Mouse (Mus musculus): ENCODE results near the gene Cep152.

Cep152 gene

DNA sequence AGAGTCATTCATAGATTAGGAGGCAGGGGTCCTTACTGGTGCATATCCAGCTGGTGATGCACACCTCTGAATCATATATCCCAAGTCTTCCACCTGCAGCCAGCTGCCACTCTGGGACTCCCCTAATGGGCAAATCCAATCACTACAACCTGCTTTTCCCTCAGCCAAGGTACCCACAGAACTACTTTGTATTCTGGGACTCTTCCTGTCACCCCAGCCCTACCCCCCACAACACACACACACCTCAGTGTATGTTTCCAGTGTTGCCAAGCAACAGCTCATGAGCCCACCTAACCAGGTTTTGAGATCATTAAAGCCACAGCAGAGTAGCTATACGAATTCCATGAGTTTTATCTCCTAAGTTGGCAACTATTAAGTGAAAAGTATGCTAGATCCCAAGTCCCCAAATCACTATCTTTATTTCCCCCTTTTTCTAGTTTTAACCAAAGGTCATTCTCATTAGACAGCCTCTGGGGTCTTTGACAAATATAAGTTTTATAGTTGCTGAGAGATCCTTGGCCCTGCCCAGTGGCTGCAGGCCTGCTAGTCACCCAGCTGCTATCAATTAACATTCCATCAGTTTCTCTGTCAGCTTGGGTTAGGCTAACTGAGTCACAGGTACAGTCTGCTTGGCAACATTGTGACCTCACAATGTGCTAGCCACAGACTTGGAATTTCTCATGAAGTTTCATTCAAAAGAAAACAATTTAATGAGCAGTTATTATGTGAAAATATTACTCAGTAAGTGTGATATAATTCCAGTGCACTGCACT, 75.9 kb downstream of the Cep152 start:
- no peak for DNase-seq

DNA sequence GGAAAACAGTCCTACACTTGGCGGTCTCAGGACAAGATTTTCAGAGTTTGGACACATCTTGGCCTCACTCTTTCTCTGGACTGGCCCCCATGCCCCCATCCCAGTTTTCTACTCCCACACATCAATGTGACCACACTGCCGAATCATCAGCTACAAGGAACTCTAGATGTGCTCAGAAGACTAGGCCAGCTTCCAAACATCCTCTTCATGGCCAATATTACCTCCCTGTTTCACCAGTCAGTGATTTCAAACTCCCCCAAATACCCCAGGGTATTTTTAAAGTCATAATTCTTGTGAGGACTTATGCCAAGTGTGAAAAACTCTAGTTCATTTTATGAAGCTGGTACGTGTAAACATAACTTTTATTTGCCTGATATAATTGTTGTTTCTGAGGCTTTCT, 79.9 kb downstream of the Cep152 start:
- no peak for DNase-seq

DNA sequence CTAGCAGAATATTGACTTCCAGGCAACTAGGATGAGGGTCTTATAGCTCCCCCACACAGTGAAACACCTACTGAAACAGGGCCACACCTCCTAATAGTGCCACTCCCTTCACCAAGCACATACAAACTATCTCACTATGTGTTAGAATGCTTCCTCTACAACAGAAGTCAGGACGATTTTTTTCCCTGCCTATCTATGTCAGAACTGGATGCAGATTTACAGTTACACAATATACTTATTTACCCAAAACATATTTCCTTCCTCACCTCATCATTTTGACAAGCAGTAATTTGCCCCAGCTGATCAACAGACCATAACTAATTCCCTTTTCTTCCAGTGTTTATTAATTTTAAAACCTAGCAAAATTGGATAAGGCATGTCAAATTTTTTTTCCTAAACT, 81.3 kb downstream of the Cep152 start:
- no peak for DNase-seq

DNA sequence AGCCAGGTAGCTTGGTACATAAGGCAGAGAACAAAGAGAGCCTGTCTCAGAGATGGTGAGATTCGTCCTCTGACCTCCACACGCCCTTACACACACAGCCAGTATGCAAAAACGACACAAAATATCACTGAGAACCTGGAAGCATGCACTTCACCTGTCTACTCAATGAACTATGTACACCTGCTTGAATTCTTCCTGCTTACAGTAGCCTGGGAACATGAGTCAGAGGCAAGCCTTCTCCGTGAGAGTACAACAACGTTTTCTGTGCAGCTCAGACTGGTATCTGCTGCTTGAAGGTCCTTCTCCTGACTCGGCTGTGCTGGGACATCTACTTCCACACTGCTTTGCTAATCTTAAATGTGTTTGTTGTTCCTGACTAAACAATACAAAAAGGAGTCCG, 83.5 kb downstream of the Cep152 start:
- DNase-seq = no peak

DNA sequence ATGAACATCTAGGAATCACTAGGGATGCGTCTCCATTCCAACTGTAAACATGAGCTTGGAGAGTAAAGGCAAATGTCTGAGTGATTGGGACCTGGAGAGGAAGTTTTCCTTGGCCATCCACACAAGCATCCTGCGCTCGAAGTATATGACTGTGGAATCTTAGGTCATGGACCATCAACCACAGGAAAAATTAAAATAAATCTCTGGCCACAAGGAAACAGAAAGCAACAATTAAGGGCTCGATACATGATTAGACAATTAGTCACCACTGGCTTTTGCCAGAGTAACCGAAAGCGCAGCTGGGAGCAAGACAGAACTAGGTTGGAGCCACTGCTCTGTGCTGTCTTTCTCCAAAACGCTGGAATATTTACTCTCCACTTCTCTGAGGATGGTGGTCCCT, 84.3 kb downstream of the Cep152 start:
- no peak for DNase-seq

DNA sequence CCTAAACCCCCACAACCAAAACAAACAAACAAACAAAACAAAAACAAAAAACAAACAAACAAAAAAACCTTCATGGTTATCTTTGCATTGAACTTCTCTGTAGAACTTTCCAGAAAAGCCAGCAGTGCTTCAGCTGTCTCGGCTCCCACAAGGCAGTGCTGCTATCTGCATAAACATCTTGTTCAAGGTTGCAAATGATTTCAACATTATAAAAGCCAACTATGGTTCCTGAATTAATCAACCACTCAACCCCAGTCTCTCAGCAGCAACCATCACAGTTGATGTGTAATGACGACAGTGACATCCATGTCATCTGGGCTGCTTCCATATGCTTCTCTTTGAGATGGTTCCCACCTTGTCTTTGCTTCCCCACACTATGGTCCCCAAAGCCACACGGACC, 85.3 kb downstream of the Cep152 start:
- no peak for DNase-seq

DNA sequence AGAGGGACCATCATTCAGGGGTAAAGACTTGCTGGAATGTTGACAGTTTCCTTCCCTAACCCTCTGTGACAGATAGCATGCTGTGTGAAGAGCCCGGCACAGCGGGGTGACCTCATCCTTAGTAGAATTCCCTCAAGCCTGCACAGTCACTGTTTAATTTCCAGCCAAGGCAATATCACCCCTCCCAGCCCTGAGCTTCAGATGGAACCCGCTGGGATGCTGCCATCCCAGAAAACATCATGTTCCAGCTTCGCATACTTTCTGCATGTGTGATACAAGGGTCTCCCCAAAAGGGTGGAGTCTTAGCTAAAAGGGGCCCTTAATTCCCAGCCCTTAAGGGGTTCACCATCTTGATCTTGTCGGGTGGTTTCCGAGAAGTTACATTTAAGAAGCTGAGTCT, 94.2 kb downstream of the Cep152 start:
- DNase-seq = peak; percentile 18 to 24

DNA sequence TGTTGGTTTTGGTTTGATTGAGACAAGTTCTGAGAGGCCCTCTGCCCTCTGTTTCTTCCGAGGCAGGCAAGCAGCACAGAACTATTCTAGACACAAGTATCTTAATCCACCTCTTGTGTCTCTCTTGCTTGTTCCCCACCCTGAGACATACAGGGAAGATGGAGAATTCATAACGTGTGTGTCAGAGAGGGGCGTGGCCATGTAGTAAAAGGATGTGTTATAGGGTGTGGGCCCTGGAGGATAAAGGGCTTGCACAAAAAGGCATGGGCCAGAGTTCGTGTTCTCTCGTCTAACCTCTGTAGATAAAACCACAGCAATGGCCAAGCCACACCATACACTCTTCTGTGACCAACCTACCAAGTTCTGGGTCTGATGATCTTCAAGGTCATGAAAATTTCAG, 98.3 kb downstream of the Cep152 start:
- DNase-seq = no peak

DNA sequence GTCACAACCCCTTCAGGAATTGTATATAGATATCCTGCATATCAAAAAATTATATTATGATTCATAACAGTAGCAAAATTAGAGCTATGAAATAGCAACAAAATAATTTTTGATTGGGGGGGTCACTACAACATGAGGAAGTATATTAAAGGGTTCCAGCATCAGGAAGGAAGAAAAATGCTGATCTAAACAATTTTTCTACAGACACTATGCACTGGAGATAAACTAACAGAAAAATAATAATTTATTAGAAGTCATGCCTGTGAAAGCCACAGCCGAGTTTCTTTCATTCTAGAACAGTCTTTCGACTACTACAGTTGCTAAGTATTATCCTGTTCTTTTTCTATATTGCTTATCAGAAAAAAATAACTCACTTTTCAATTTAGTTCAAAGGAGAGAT, 99.4 kb downstream of the Cep152 start:
- no peak for DNase-seq

DNA sequence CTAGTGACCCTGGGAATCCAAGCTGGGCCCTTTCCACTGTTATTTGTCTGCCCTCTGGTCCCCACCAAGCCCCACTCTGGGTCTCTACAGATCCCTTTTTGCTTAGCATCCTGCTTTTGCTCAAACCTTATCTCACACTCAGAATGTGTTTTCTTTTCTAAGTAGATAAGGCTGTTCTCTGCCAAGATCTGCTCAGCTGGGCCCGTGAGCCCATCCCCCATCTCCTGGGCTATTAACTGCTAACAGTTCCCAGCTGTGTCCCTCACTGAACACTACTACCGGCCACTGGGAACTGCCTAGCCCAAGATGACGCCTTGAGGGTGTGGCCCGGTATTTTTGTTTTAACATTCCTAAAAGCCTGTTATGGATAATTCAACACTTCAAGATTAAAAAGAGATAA, 108.3 kb downstream of the Cep152 start:
- DNase-seq = peak; percentile 39 to 58

DNA sequence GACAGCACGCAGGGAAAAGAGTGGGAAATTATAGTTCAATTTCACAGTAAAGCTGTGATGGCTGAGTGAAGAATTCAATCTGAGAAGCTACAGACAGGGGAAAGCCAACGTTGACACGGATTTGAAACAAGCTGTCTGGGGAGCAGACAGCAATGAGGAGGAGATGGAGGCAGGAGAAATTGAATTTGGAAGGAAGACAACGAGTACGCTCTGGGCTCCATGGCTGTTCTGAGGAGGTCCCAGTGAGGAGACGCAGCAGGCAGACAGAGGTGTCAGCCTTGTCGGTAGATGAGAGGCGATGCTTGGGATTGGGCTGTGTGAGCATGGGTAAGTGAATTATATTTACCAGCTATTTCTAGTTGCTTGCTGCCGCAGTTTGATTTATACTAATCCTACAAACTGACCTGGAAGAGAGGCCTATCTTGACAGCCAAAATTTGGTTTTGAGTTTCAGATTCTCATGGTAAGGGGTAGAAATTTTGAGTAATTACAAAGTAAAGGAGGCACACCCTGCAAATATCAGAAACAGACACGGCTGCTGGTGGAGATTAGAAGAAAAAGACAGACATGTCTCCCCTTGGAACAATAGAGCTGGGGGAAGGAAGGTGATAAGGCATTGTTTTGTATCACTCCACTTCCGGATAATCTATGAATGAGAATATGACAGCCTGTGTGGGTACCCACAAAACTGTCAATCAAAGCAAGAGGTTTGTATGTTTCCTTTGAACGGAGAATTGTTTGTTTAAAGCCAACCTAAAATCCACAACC, 109.4 kb downstream of the Cep152 start:
- no peak for DNase-seq

DNA sequence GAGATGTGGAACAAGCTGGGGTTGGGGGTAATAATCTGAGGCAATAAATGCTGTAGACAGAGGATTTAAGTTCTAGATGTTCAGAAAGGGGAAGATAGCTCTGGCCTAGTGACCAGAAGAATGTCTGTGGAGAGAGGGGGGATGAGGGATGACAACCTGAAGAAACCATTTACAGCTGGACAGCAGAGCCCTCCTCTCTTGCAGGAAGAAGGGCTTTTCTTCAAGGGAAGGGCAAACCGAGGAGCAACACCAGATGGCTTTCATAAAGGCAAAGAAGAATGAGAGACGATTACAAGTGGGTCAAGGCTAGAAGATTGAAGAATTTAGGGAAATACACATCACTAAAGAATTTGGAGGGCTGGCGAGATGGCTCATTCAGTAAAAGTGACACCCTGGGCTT, 110.5 kb downstream of the Cep152 start:
- no peak for DNase-seq

Data from lung, adult 18-20 months (tissue).